Mouse (Mus musculus) adrenal gland, adult 10 weeks (tissue): ENCODE data around the gene Clec10a. TPM values are rescaled to one million over a fixed set of nuclear protein-coding genes. Genes with fewer than 3 reads are reported as not detected.

Source experiments
- polyA plus RNA-seq: library from polyadenylated mRNA; stranded (reverse); fragments of 350-450 nt; fragmentation: Illumina TruSeq; extraction: RNeasy Lipid Tissue Mini Kit (QIAGEN cat#74804); gene quantifications from one replicate; pipeline ENCODE4 v1.2.3, GENCODE M21; 2014; ENCODE audit warnings: low read depth, low replicate concordance

The Clec10a gene
- not detected for polyA plus RNA-seq

GRCm38 (mm10) chr11:70155897-70156296 is at the start of gene Clec10a:
Gene Clec10a (plus strand): TSS chr11:70156197.

GRCm38 (mm10) chr11:70129926-70130379 is 26.0 kb upstream of the Clec10a start, which contains the start of gene Mgl2:
Gene Mgl2 (plus strand): TSS chr11:70130329.

GRCm38 (mm10) chr11:70212423-70212822 is 56.4 kb downstream of the Clec10a start, which contains the start of gene Slc16a11:
Gene Slc16a11 (plus strand): TSS chr11:70212752.

Other genes with a start within 250 kb of the Clec10a start
- 22.9 TPM for gene Gps2, start 242.3 kb upstream of the Clec10a start, polyA plus RNA-seq
- 242 TPM for gene Eif5a, start 234.2 kb upstream of the Clec10a start, polyA plus RNA-seq
- gene Ybx2, start 220.4 kb upstream of the Clec10a start, polyA plus RNA-seq = 1.4 TPM
- 2.4 TPM for gene Slc2a4, start 208.0 kb upstream of the Clec10a start, polyA plus RNA-seq
- not detected for gene Cldn7, start 191.4 kb upstream of the Clec10a start, polyA plus RNA-seq
- 46.8 TPM for gene Ctdnep1, start 175.0 kb upstream of the Clec10a start, polyA plus RNA-seq
- gene Elp5, start 173.7 kb upstream of the Clec10a start, polyA plus RNA-seq = 17.4 TPM
- gene Gabarap, start 165.1 kb upstream of the Clec10a start, polyA plus RNA-seq = 525 TPM
- 20.2 TPM for gene Phf23, start 160.4 kb upstream of the Clec10a start, polyA plus RNA-seq
- 0.76 TPM for gene Dvl2, start 155.6 kb upstream of the Clec10a start, polyA plus RNA-seq
- gene Acadvl, start 140.8 kb upstream of the Clec10a start, polyA plus RNA-seq = 27.3 TPM
- gene Dlg4, start 139.3 kb upstream of the Clec10a start, polyA plus RNA-seq = 1.6 TPM
- gene Asgr1, start 102.1 kb upstream of the Clec10a start, polyA plus RNA-seq = not detected
- not detected for gene Asgr2, start 63.6 kb upstream of the Clec10a start, polyA plus RNA-seq
- 2.5 TPM for gene Mgl2, start 25.9 kb upstream of the Clec10a start, polyA plus RNA-seq
- not detected for gene Slc16a11, start 56.6 kb downstream of the Clec10a start, polyA plus RNA-seq
- gene Slc16a13, start 64.9 kb downstream of the Clec10a start, polyA plus RNA-seq = 2.2 TPM
- gene Bcl6b, start 73.6 kb downstream of the Clec10a start, polyA plus RNA-seq = 13.0 TPM
- 2.4 TPM for gene 0610010K14Rik, start 81.7 kb downstream of the Clec10a start, polyA plus RNA-seq
- 1.9 TPM for gene Gm21988, start 83.6 kb downstream of the Clec10a start, polyA plus RNA-seq
- 48.7 TPM for gene Rnasek, start 83.6 kb downstream of the Clec10a start, polyA plus RNA-seq
- gene Alox12, start 99.2 kb downstream of the Clec10a start, polyA plus RNA-seq = 0.87 TPM
- not detected for gene Alox12e, start 166.4 kb downstream of the Clec10a start, polyA plus RNA-seq
- gene Alox15, start 195.8 kb downstream of the Clec10a start, polyA plus RNA-seq = not detected